Mouse (Mus musculus) stomach, postnatal 0 days (tissue): ENCODE measurements around the gene Prkca.
A peak's percentile ranks its signal among the peaks of the same experiment; 100 is the strongest.

ENCODE experiments used
- CTCF ChIP-seq: IDR thresholded peaks from 2 replicates; pipeline ENCODE4 v1.5.1; 2016; ENCODE audit warnings: antibody characterized with exemption, low read depth, mild to moderate bottlenecking, moderate library complexity
- EP300 ChIP-seq: optimal IDR thresholded peaks from 2 replicates; pipeline ENCODE3; 2016; ENCODE audit warnings: antibody characterized with exemption

- peak; percentile 87 for TF ChIP-seq CTCF
- TF ChIP-seq EP300, result no peak
These were observed 349.2 kb downstream of the Prkca start for GRCm38 (mm10) chr11:107994487-107994886.
